Mouse (Mus musculus): ENCODE measurements at regions not wholly inside any gene's neighbourhood (a gene's known extent, or its start where the extent isn't known, plus 50 kb on each side); places are given as distances from the start of the nearest gene placed in this dataset.

DNA sequence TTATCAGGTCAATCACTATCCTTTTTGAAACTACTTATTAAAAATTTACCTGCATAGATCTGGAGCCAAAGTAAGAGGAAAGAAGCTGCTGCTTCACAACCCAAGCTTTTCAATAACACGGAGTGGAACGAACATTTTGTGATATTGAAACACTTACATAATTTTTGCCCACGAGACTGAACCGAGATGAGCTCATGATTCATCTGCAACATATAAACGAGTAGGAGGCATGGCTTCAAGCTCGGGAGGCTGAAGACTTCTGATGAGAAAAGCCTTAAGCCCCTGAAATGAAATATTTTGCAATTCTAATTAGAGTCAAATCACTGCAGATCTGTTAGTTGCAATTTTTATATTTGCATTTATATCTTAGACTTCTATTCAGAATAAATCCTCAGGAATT is 321.0 kb downstream of the Fam198b start:
- TF ChIP-seq USF1 (IDR thresholded peaks at IDR 0.05; ENCODE audit: low read depth) (no peak), CEBPB (IDR thresholded peaks at IDR 0.05; ENCODE audit: low read depth) (no peak)

Measured in C2C12 (cell line).